Mouse (Mus musculus) limb, embryonic 11.5 days (tissue): ENCODE results near the gene Zfp54. TPM values are rescaled to one million over a fixed set of nuclear protein-coding genes. Genes with fewer than 3 reads are reported as not detected.
A peak's percentile ranks its signal among the peaks of the same experiment; 100 is the strongest.
"Not testable (repeated sequence)": the region's sequence is repeated elsewhere in the genome, so short reads cannot be mapped to it uniquely, and the experiment has no call there.

Experiments
- ATAC-seq: fragments of 200-750 bp; cut with Nextera tagmentation; 2 replicates; pipeline ENCODE4 v1.8.0; 2017; ENCODE audit warnings: low read depth; ENCODE audit not compliant: insufficient number of reproducible peaks, low FRiP score, low TSS enrichment
- DNase-seq: peaks from one replicate; pipeline ENCODE4 v3.0.0-alpha.2; 2015; ENCODE audit warnings: low spot score
- H3K27ac ChIP-seq: fragments of 300-500 bp; sonication (generic); replicated peaks from 2 replicates; pipeline ENCODE4 v1.5.1; 2014; ENCODE audit warnings: low read depth, mild to moderate bottlenecking, low read length
- H3K27me3 ChIP-seq: fragments of 300-500 bp; sonication (generic); 2 replicates; pipeline ENCODE4 v1.6.1; 2014; ENCODE audit warnings: mild to moderate bottlenecking, low read length, mixed read lengths; ENCODE audit not compliant: control insufficient read depth, insufficient read depth
- H3K36me3 ChIP-seq: fragments of 300-500 bp; sonication (generic); 2 replicates; pipeline ENCODE4 v1.6.1; 2014; ENCODE audit warnings: mild to moderate bottlenecking, low read length, moderate library complexity, mixed read lengths; ENCODE audit not compliant: control insufficient read depth, insufficient read depth
- H3K4me1 ChIP-seq: fragments of 300-500 bp; sonication (generic); 2 replicates; pipeline ENCODE4 v1.6.1; 2014; ENCODE audit warnings: low read length, mixed read lengths; ENCODE audit not compliant: control insufficient read depth, insufficient read depth
- H3K4me2 ChIP-seq: fragments of 300-500 bp; sonication (generic); 2 replicates; pipeline ENCODE4 v1.6.1; 2014; ENCODE audit warnings: low read depth, mild to moderate bottlenecking, moderate library complexity; ENCODE audit not compliant: severe bottlenecking
- H3K4me3 ChIP-seq: fragments of 300-500 bp; sonication (generic); 2 replicates; pipeline ENCODE4 v1.5.1; 2014; ENCODE audit warnings: low read depth, low read length
- H3K9ac ChIP-seq: fragments of 300-500 bp; sonication (generic); 2 replicates; pipeline ENCODE4 v1.6.1; 2014; ENCODE audit warnings: mild to moderate bottlenecking, low read length
- H3K9me3 ChIP-seq: fragments of 300-500 bp; sonication (generic); 2 replicates; pipeline ENCODE4 v1.6.1; 2016; ENCODE audit warnings: low read length; ENCODE audit not compliant: control insufficient read depth
- WGBS: fragments of 180-500 bp; shearing (Covaris S2); extraction: QIAGEN DNeasy Blood & Tissue Kit; methylation state at CpG from one replicate; pipeline ENCODE4 v1.1.7; 2014; 5-methylcytosine and 5-hydroxymethylcytosine counted together
- polyA plus RNA-seq: library from polyadenylated mRNA; unstranded; fragments of >200 nt; fragmentation: Nextera tagmentation; extraction: Ambion mirVana; gene quantifications from 2 replicates; pipeline ENCODE4 v1.2.1, GENCODE M21; 2014

Zfp54 gene
- polyA plus RNA-seq, 1 experiment from 2014 or later, result 2.7 TPM

- no peaks in the 10 kb centered on the region for H3K27me3 ChIP-seq
- whole genome bisulfite sequencing, result 77% methylated on average over 3 of the region's 3 CpGs
These were observed 49.1 kb downstream of the Zfp54 start for GRCm38 (mm10) chr17:21472032-21472652.

GRCm38 (mm10) chr17:21472653-21473307, 49.8 kb downstream of the Zfp54 start:
- no peak overlapping the region for H3K27ac ChIP-seq
- H3K9ac ChIP-seq, result no peak overlapping the region
- WGBS, result 42% methylated on average over 2 of the region's 2 CpGs
- ATAC-seq, result no peak
- no peaks in the 10 kb centered on the region for H3K9me3 ChIP-seq
- no peaks in the 10 kb centered on the region for H3K27me3 ChIP-seq
- H3K4me1 ChIP-seq, result peaks cover 3% of the 10 kb centered on the region; the same call in 1 of the 2 replicates
- no peak overlapping the region for H3K4me3 ChIP-seq
- H3K36me3 ChIP-seq, result no peaks in the 10 kb centered on the region
- DNase-seq, result no peak
- H3K4me2 ChIP-seq, result no peak overlapping the region

More at GRCm38 (mm10) chr17:21472032-21472652, 49.1 kb downstream of the Zfp54 start:
- Histone ChIP-seq H3K9me3 (no peaks in the 10 kb centered on the region), H3K36me3 (no peaks in the 10 kb centered on the region), H3K4me2 (no peak overlapping the region), H3K4me1 (peaks cover 3% of the 10 kb centered on the region; the same call in 1 of the 2 replicates), H3K27ac (no peak overlapping the region), H3K4me3 (no peak overlapping the region), H3K9ac (no peak overlapping the region)
- ATAC-seq, result no peak
- DNase-seq, result no peak

- Histone ChIP-seq H3K4me1 (peaks cover 3% of the 10 kb centered on the region; the same call in 1 of the 2 replicates), H3K9me3 (no peaks in the 10 kb centered on the region), H3K27ac (peak overlapping the region; percentile 68), H3K4me2 (0 out of 2 replicates have a peak overlapping the region, but pooled peaks have one; percentile 12), H3K4me3 (no peak overlapping the region), H3K9ac (no peak overlapping the region), H3K27me3 (no peaks in the 10 kb centered on the region), H3K36me3 (no peaks in the 10 kb centered on the region)
- ATAC-seq (peak; percentile 92), DNase-seq (peak; percentile 67)
- WGBS, result 19% methylated on average over 14 of the region's 14 CpGs
These were observed 50.5 kb downstream of the Zfp54 start for GRCm38 (mm10) chr17:21473362-21474190.

GRCm38 (mm10) chr17:21474729-21475128, 51.7 kb downstream of the Zfp54 start:
- H3K27me3 ChIP-seq, H3K36me3 ChIP-seq, ATAC-seq, H3K27ac ChIP-seq, H3K4me3 ChIP-seq, H3K4me1 ChIP-seq, DNase-seq, H3K9me3 ChIP-seq, H3K9ac ChIP-seq, H3K4me2 ChIP-seq: not testable (repeated sequence)
- WGBS, result 15% methylated on average over 10 of the region's 10 CpGs

GRCm38 (mm10) chr17:21475290-21475689, 52.3 kb downstream of the Zfp54 start:
- not testable (repeated sequence) for ATAC-seq, H3K9me3 ChIP-seq, H3K27me3 ChIP-seq, H3K27ac ChIP-seq, H3K4me1 ChIP-seq, H3K4me3 ChIP-seq, H3K36me3 ChIP-seq, DNase-seq, H3K4me2 ChIP-seq, H3K9ac ChIP-seq
- WGBS, result 81% methylated on average over 1 of the region's 1 CpGs

GRCm38 (mm10) chr17:21476351-21476750, 53.3 kb downstream of the Zfp54 start:
- WGBS, result 81% methylated on average over 4 of the region's 9 CpGs

GRCm38 (mm10) chr17:21478103-21478777, 55.2 kb downstream of the Zfp54 start:
- WGBS, result 91% methylated on average over 9 of the region's 10 CpGs
- H3K4me2 ChIP-seq, H3K9ac ChIP-seq, H3K27ac ChIP-seq, H3K36me3 ChIP-seq, H3K27me3 ChIP-seq, DNase-seq, H3K4me1 ChIP-seq, H3K4me3 ChIP-seq, H3K9me3 ChIP-seq, ATAC-seq: not testable (repeated sequence)

More at GRCm38 (mm10) chr17:21476351-21476750, 53.3 kb downstream of the Zfp54 start:
- H3K27ac ChIP-seq, H3K9ac ChIP-seq, H3K4me2 ChIP-seq, DNase-seq, H3K36me3 ChIP-seq, H3K9me3 ChIP-seq, H3K4me1 ChIP-seq, ATAC-seq, H3K27me3 ChIP-seq, H3K4me3 ChIP-seq: not testable (repeated sequence)
